Mouse (Mus musculus) C2C12 (cell line): ENCODE data around the gene Dysf.

ENCODE experiments used
- CTCF ChIP-seq: IDR thresholded peaks from one replicate; pipeline ENCODE4 v1.5.1; 2011; ENCODE audit not compliant: control insufficient read depth, insufficient read depth, insufficient read length
- USF1 ChIP-seq: IDR thresholded peaks from one replicate; pipeline ENCODE4 v1.6.1; 2011; ENCODE audit warnings: low read depth, mild to moderate bottlenecking, control low read depth, moderate library complexity

DNA sequence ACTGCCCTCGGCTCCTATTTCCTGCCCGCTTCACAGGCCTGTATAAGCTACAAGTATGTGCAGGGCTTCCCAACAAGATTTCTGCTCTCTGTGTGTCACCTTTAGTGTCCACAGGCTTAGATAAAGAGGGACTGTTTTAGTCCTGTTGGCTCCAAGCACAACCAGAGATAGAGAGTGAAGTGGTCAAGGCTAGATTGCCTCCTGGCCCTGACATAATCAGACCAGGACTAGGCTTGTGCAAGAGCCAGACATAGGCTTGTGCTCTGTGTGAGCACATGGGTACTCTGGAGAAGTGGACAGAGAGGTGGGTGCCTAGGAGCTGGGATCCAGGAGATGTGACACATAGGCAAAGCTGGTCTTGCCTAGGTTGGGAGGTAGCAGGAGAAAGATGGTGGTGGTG lies 146.1 kb downstream of the Dysf start:
- TF ChIP-seq USF1: no peak
- no peak for TF ChIP-seq CTCF
